Mouse (Mus musculus): ENCODE measurements at regions not wholly inside any gene's neighbourhood (a gene's known extent, or its start where the extent isn't known, plus 50 kb on each side); places are given as distances from the start of the nearest gene placed in this dataset.

- no peak for TF ChIP-seq CTCF (IDR thresholded peaks at IDR 0.05; ENCODE audit: low read depth, low read length)
- TF ChIP-seq TAL1 (conservative IDR thresholded peaks at IDR 0.05; ENCODE audit: low read depth, low read length), result no peak
Observed at GRCm38 (mm10) chr10:98780938-98781337, 133.3 kb upstream of the Atp2b1 start.
